Mouse (Mus musculus) testis, postnatal 10 days (tissue): ENCODE data around the gene Pgf.

Experiments used
- DNase-seq: peaks from one replicate; pipeline ENCODE4 v3.0.0; 2021; ENCODE audit warnings: low spot score

The Pgf gene

DNA sequence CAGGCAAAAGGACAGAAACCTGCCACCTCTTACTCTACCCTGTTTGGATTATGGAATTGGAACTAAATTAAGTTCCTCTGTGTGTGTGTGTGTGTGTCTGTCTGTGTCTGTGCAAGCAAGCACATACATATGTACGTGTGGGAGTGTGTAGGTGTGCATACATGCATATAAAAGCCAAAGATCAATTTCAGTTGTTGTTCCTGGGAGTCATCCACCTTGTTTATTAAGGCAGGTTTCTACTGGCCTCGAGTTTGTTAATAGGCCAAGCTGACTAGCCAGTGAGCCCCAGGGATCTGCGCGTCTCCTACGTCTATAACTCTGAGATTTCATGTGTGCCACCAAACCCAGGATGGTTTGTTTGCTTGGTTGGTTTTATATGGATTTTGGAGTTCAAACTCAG is 52.8 kb downstream of the Pgf start:
- no peak for DNase-seq

- no peak for DNase-seq
Measured at GRCm38 (mm10) chr12:85123645-85124044, 53.9 kb downstream of the Pgf start.

DNA sequence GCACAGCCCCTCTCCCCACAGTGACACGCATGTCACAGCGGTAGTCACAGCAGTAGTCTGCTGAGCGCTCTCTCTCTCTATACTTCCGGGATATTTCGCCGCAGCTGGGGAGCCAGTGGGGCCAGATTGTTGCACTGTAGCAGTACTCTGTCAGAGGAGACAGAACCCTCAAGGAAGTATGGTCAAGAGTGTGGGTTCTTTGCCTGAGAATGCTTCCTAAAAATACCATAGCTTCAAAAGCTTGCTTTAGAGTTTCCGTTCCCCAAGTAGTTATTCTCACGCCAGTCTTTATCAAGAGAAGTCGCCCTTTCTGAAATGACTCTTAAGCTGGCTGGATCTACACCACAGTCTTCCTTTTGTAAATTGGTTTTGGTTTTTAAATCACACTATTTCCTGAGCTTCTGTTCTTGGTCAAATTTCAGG is 54.5 kb downstream of the Pgf start:
- DNase-seq = no peak

DNA sequence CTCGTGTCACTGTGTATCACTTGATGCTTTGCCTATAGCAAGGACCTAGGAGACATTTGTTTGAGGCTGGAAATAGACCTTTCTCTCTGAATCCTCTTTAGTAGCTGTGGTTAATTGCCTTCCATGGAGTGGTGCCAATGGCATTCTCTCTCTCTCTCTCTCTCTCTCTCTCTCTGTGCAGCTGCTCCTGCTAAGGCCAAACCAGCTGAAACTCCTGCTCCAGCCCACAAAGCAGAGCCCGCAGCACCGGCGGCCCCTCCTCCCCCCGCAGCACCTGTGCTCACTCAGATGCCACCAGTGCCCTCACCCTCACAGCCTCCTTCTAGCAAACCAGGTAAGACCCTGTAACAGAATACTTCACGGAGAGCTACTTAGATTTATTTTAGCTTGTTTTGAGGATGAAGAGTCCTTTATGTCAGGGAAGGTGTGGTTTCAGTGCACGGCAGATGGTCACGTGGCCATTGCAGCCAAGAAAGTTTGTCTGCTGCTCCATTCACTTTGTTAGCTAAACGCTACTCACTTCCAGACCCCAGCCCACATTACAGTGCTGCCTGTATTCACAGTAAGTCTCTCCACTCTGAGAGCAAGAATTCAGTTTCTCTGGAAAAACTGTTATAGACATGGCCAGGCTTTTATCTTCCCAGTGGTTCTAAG is 55.7 kb downstream of the Pgf start:
- no peak for DNase-seq
